Mouse (Mus musculus) bone marrow macrophage, adult 2 months (primary cell): ENCODE results near the gene Pigo.

Experiments
- CTCF ChIP-seq: IDR thresholded peaks from 2 replicates; pipeline ENCODE4 v1.5.1; 2012; ENCODE audit warnings: low read depth, mild to moderate bottlenecking, low read length, moderate library complexity
- POLR2A ChIP-seq: IDR thresholded peaks from 2 replicates; pipeline ENCODE4 v1.6.1; 2012; ENCODE audit warnings: mild to moderate bottlenecking, low read depth, low read length, borderline replicate concordance

DNA sequence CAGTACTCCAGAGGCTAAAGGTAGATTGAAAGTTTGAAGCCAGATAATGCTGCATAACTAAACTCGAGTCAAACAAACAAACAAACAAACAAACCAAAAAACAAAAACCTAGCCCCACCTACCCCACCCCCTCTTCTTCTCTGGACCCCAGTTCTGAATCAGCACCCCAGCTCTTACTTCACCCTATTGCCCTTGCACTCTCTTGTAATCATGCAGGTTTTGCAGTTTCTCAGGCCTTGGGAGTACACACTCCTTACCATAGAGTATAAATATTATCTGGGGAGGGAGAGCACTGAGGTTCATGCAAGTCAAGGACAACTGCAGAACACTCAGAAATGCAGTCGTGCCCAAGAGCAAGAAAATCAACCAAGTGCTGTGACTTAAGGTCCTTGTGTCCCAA lies 24.3 kb downstream of the Pigo start:
- TF ChIP-seq POLR2A = no peak
- no peak for TF ChIP-seq CTCF
